Mouse (Mus musculus) kidney, adult 2 months (tissue): ENCODE results near the gene Ergic1.

ENCODE experiments used
- CTCF ChIP-seq: fragments of 200-500 bp; conservative IDR thresholded peaks from 2 replicates; pipeline ENCODE4 v1.5.1; 2011; ENCODE audit warnings: low read depth, mild to moderate bottlenecking, control low read depth, low read length, moderate library complexity, mixed read lengths; ENCODE audit not compliant: insufficient read depth, insufficient read length
- POLR2A ChIP-seq: fragments of 200-500 bp; IDR thresholded peaks from one replicate; pipeline ENCODE4 v1.6.1; 2011; ENCODE audit warnings: low read depth, low read length, control low read depth

DNA sequence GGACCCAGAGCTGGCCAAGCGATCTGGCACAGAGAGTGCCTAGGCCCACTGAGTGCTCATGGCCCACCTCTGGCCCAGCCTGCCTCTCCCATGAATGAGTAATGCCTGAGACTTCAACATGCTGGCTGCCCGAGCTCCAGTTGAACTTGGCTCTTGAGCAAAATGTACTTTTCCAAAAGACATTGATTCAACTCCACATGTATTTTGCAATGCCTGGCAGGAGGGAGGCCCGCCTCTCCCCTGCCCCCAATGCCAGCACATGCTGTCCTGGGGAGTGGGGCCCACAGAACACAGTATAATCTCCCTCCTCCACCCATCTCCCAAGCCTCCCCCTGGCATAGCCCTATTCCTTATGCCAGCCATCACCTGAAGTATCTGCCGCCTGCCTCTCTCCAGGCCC, 31.2 kb downstream of the Ergic1 start:
- TF ChIP-seq CTCF (no peak), POLR2A (no peak)
